ENCODE assay signal across 17 mouse cellular contexts in genomic region chr15:88946851-88947250, GRCm38 (mm10). TPM values are rescaled to one million over a fixed set of nuclear protein-coding genes. Genes with fewer than 3 reads are reported as not detected.
DNase-seq lines count a peak whose midpoint lies in the region; ATAC-seq and TF ChIP-seq lines count a peak whose summit lies in the region.
"Had no signal": no experiment of that assay in that cellular context is flagged by ENCODE, and none has a peak within 500 bp of the region (broad histone marks: within the 10 kb centered on the region; RNA-seq: fewer than 3 reads in every experiment).

No protein-coding gene starts in this region.

- peak; percentile 11; the same call in 1 of the 2 replicates for TF ChIP-seq CTCF in liver, embryonic 14.5 days (IDR thresholded peaks at IDR 0.05; ENCODE audit: low read depth)

- no peak overlapping the region for H3K4me3 ChIP-seq in liver, embryonic 14.5 days (ENCODE audit: insufficient read depth in 1 of 2, low read depth in 2 of 2, low read length in 2 of 2)
- no peak overlapping the region for H3K4me3 ChIP-seq in liver, embryonic 12.5 days
- H3K4me3 ChIP-seq in embryonic facial prominence, embryonic 10.5 days = no peak overlapping the region
- H3K4me3 ChIP-seq: forebrain, embryonic 15.5 days; liver, embryonic 15.5 days; midbrain, embryonic 12.5 days; neural tube, embryonic 12.5 days had no signal

- no peak overlapping the region for H3K27ac ChIP-seq in liver, embryonic 14.5 days
- H3K27ac ChIP-seq in liver, embryonic 12.5 days = no peak overlapping the region
- no peak overlapping the region for H3K27ac ChIP-seq in embryonic facial prominence, embryonic 10.5 days (replicated peaks)
- H3K27ac ChIP-seq: forebrain, embryonic 15.5 days; liver, embryonic 15.5 days; midbrain, embryonic 12.5 days; neural tube, embryonic 12.5 days had no signal

- no peak overlapping the region for H3K9ac ChIP-seq in liver, embryonic 14.5 days (replicated peaks)
- H3K9ac ChIP-seq in liver, embryonic 12.5 days = no peak overlapping the region
- H3K9ac ChIP-seq: forebrain, embryonic 15.5 days; liver, embryonic 15.5 days; midbrain, embryonic 12.5 days; neural tube, embryonic 12.5 days had no signal

- no peaks in the 10 kb centered on the region for H3K9me3 ChIP-seq in liver, embryonic 14.5 days (ENCODE audit: control insufficient read depth, low read length)
- no peaks in the 10 kb centered on the region for H3K9me3 ChIP-seq in liver, embryonic 12.5 days (replicated peaks)
- no peaks in the 10 kb centered on the region for H3K9me3 ChIP-seq in embryonic facial prominence, embryonic 10.5 days
- H3K9me3 ChIP-seq: forebrain, embryonic 15.5 days; G1E; liver, embryonic 15.5 days; midbrain, embryonic 12.5 days; neural tube, embryonic 12.5 days had no signal

- no peaks in the 10 kb centered on the region for H3K36me3 ChIP-seq in liver, embryonic 14.5 days (replicated peaks; ENCODE audit: control insufficient read depth, insufficient read depth, low read depth)
- H3K36me3 ChIP-seq in liver, embryonic 12.5 days = no peaks in the 10 kb centered on the region
- H3K36me3 ChIP-seq in embryonic facial prominence, embryonic 10.5 days (replicated peaks) = no peaks in the 10 kb centered on the region
- H3K36me3 ChIP-seq: forebrain, embryonic 15.5 days; G1E; liver, embryonic 15.5 days; midbrain, embryonic 12.5 days; neural tube, embryonic 12.5 days had no signal

- H3K4me2 ChIP-seq in liver, embryonic 14.5 days (ENCODE audit: low read depth) = no peak overlapping the region
- no peak overlapping the region for H3K4me2 ChIP-seq in liver, embryonic 12.5 days
- H3K4me2 ChIP-seq: forebrain, embryonic 15.5 days; liver, embryonic 15.5 days; midbrain, embryonic 12.5 days; neural tube, embryonic 12.5 days had no signal

- H3K27me3 ChIP-seq in liver, embryonic 14.5 days (ENCODE audit: control insufficient read depth, insufficient read depth, low read length) = no peaks in the 10 kb centered on the region
- 0 out of 2 replicates have a peak, but pooled peaks cover 3% of the 10 kb centered on the region for H3K27me3 ChIP-seq in liver, embryonic 12.5 days (replicated peaks)
- no peaks in the 10 kb centered on the region for H3K27me3 ChIP-seq in embryonic facial prominence, embryonic 10.5 days (replicated peaks; ENCODE audit: low read depth, poor library complexity, severe bottlenecking)
- H3K27me3 ChIP-seq: forebrain, embryonic 15.5 days; liver, embryonic 15.5 days; midbrain, embryonic 12.5 days; neural tube, embryonic 12.5 days had no signal

- WGBS in liver, embryonic 14.5 days (ENCODE audit: insufficient replicate concordance) = 32% methylated on average over 6 of the region's 6 CpGs
- 36% methylated on average over 6 of the region's 6 CpGs for WGBS in liver, embryonic 12.5 days (ENCODE audit: insufficient replicate concordance)
- 40% methylated on average over 6 of the region's 6 CpGs for WGBS in embryonic facial prominence, embryonic 10.5 days

- peak; percentile 30 for DNase-seq in embryo, embryonic 10 days (ENCODE audit: low spot score)
- no peak for DNase-seq in embryo, embryonic 9.5 days (ENCODE audit: extremely low spot score)
- DNase-seq in liver, embryonic 14.5 days (ENCODE audit: low read depth in 3 of 3, low spot score in 3 of 3) = no peak
- DNase-seq in embryonic facial prominence, embryonic 10.5 days (ENCODE audit: low spot score) = peak; percentile 20
- no peak for DNase-seq in left cerebral cortex, adult 18-20 months (ENCODE audit: low spot score in 2 of 2)
- DNase-seq: cerebellum, adult 2 months; heart, postnatal 36 days had no signal

- no peak for ATAC-seq in liver, embryonic 14.5 days (ENCODE audit: insufficient read depth)
- no peak for ATAC-seq in liver, embryonic 12.5 days
- ATAC-seq in megakaryocyte progenitor cell, adult 5-6 weeks (replicated peaks; ENCODE audit: poor library complexity) = 0 out of 2 replicates have a peak, but pooled peaks have one; percentile 23
- no peak for ATAC-seq in granulocyte monocyte progenitor cell, adult 5-6 weeks (replicated peaks; ENCODE audit: poor library complexity, severe bottlenecking)
- ATAC-seq: forebrain, embryonic 15.5 days; intestine, embryonic 16.5 days had no signal

- TF ChIP-seq EP300 in liver, embryonic 14.5 days (IDR thresholded peaks at IDR 0.05; ENCODE audit: low read depth) = no peak

- H3K4me1 ChIP-seq in liver, embryonic 14.5 days (replicated peaks; ENCODE audit: control insufficient read depth in 2 of 2, insufficient read depth in 2 of 2, low read length in 1 of 2) = no peaks in the 10 kb centered on the region
- no peaks in the 10 kb centered on the region for H3K4me1 ChIP-seq in liver, embryonic 12.5 days
- H3K4me1 ChIP-seq in embryonic facial prominence, embryonic 10.5 days = peaks cover 9% of the 10 kb centered on the region; the same call in 1 of the 2 replicates
- H3K4me1 ChIP-seq: forebrain, embryonic 15.5 days; liver, embryonic 15.5 days; midbrain, embryonic 12.5 days; neural tube, embryonic 12.5 days had no signal

RNA-seq across cellular contexts. Expression of gene Ttll8, which starts 7.4 kb away (rescaled TPM):
- not detected in 2 replicates for polyA plus RNA-seq in liver, embryonic 14.5 days (2012; rRNA removed)
- polyA plus RNA-seq in liver, embryonic 14.5 days (2014; fragmentation: Nextera tagmentation; extraction: Ambion mirVana) = not detected in 2 replicates
- not detected in 2 replicates for polyA plus RNA-seq in liver, embryonic 12.5 days (2016; fragmentation: Nextera tagmentation; extraction: Ambion mirVana)
- not detected in 2 replicates for polyA plus RNA-seq in embryonic facial prominence, embryonic 10.5 days (2016; fragmentation: Nextera tagmentation; extraction: Ambion mirVana)
- total RNA-seq in megakaryocyte progenitor cell, adult 5-6 weeks (2015) = not detected in 2 replicates
- total RNA-seq in megakaryocyte progenitor cell, adult 5-6 weeks (2017) = not detected in 2 replicates
- total RNA-seq in left cerebral cortex, adult 18-20 months (2021) = 1 to 10 TPM in 1 of 2 experiments, under 1 TPM in 1; 0.87 to 2.2 TPM
- total RNA-seq in granulocyte monocyte progenitor cell, adult 5-6 weeks (2014; fragmentation: Nextera tagmentation) = not detected in 2 replicates
- total RNA-seq in granulocyte monocyte progenitor cell, adult 5-6 weeks (2017) = not detected in 2 replicates
- total RNA-seq: heart, postnatal 36 days had no signal
- polyA plus RNA-seq: forebrain, embryonic 15.5 days; G1E; intestine, embryonic 16.5 days; liver, embryonic 15.5 days; midbrain, embryonic 12.5 days; neural tube, embryonic 12.5 days had no signal

RNA-seq across cellular contexts. Expression of gene Mlc1, which starts 32.0 kb away (rescaled TPM):
- polyA plus RNA-seq in liver, embryonic 14.5 days (2012; rRNA removed) = 0.02 TPM in 1 of 2 replicates, not detected in the other
- polyA plus RNA-seq in liver, embryonic 14.5 days (2014; fragmentation: Nextera tagmentation; extraction: Ambion mirVana) = 0.13 TPM in 1 of 2 replicates, not detected in the other
- polyA plus RNA-seq in liver, embryonic 12.5 days (2016; fragmentation: Nextera tagmentation; extraction: Ambion mirVana) = not detected in 2 replicates
- 1.0 and 1.5 TPM in 2 replicates for polyA plus RNA-seq in embryonic facial prominence, embryonic 10.5 days (2016; fragmentation: Nextera tagmentation; extraction: Ambion mirVana)
- total RNA-seq in megakaryocyte progenitor cell, adult 5-6 weeks (2015) = not detected in 2 replicates
- not detected in 2 replicates for total RNA-seq in megakaryocyte progenitor cell, adult 5-6 weeks (2017)
- total RNA-seq in left cerebral cortex, adult 18-20 months (2021) = 100 to 1,000 TPM; 101 to 104 TPM
- total RNA-seq in granulocyte monocyte progenitor cell, adult 5-6 weeks (2014; fragmentation: Nextera tagmentation) = not detected in 2 replicates
- total RNA-seq in granulocyte monocyte progenitor cell, adult 5-6 weeks (2017) = not detected in 2 replicates
- total RNA-seq: heart, postnatal 36 days had no signal
- polyA plus RNA-seq: G1E; intestine, embryonic 16.5 days; liver, embryonic 15.5 days had no signal

RNA-seq across cellular contexts. Expression of gene Mov10l1, which starts 35.9 kb away (rescaled TPM):
- polyA plus RNA-seq in liver, embryonic 14.5 days (2012; rRNA removed) = not detected in 2 replicates
- polyA plus RNA-seq in liver, embryonic 14.5 days (2014; fragmentation: Nextera tagmentation; extraction: Ambion mirVana) = not detected in 2 replicates
- not detected in 2 replicates for polyA plus RNA-seq in liver, embryonic 12.5 days (2016; fragmentation: Nextera tagmentation; extraction: Ambion mirVana)
- not detected in 2 replicates for polyA plus RNA-seq in embryonic facial prominence, embryonic 10.5 days (2016; fragmentation: Nextera tagmentation; extraction: Ambion mirVana)
- not detected in 2 replicates for total RNA-seq in megakaryocyte progenitor cell, adult 5-6 weeks (2015)
- total RNA-seq in megakaryocyte progenitor cell, adult 5-6 weeks (2017) = not detected in 2 replicates
- total RNA-seq in left cerebral cortex, adult 18-20 months (2021) = not detected
- total RNA-seq in granulocyte monocyte progenitor cell, adult 5-6 weeks (2014; fragmentation: Nextera tagmentation) = not detected in 2 replicates
- total RNA-seq in granulocyte monocyte progenitor cell, adult 5-6 weeks (2017) = not detected in 2 replicates
- total RNA-seq: G1E; left cerebral cortex, adult 8-10 months had no signal
- polyA plus RNA-seq: forebrain, embryonic 15.5 days; G1E; intestine, embryonic 16.5 days; liver, embryonic 15.5 days; midbrain, embryonic 12.5 days; neural tube, embryonic 12.5 days had no signal

Comparison
In these comparisons a context has a peak if more than half of its experiments do, and no peak if none do; other contexts are left out.
1. DNase-seq: peak in embryo, embryonic 10 days (single experiment) and embryonic facial prominence, embryonic 10.5 days (single experiment); none in embryo, embryonic 9.5 days (single experiment), liver, embryonic 14.5 days (0 of 3) and left cerebral cortex, adult 18-20 months (0 of 2).
2. RNA of gene Mlc1, which starts 32.0 kb away (total RNA-seq): 101 to 104 TPM in left cerebral cortex, adult 18-20 months; not detected in megakaryocyte progenitor cell, adult 5-6 weeks and not detected in granulocyte monocyte progenitor cell, adult 5-6 weeks; every median in the first group is over 100 times any median in the second.